Mouse (Mus musculus) heart, embryonic 14.5 days (tissue): ENCODE results near the gene Rarres1. TPM values are rescaled to one million over a fixed set of nuclear protein-coding genes. Genes with fewer than 3 reads are reported as not detected.

Experiments used
- ATAC-seq: fragments of 200-750 bp; cut with Nextera tagmentation; 2 replicates; pipeline ENCODE4 v1.8.0; 2017; ENCODE audit warnings: low read depth, moderate TSS enrichment; ENCODE audit not compliant: insufficient number of reproducible peaks, insufficient read depth, low FRiP score
- H3K27ac ChIP-seq, 2 experiments: fragments of 200-500 bp in 1 of 2; fragments of 300-500 bp in 1 of 2; sonication (generic) in 1 of 2; replicated peaks in 1 of 2; 2 replicates each; pipeline ENCODE4 v1.5.1; 2012 to 2014; ENCODE audit warnings: low read depth in 2 of 2, low read length in 2 of 2, control low read depth in 1 of 2, mild to moderate bottlenecking in 1 of 2, mixed read lengths in 1 of 2; ENCODE audit not compliant: control insufficient read depth in 1 of 2, insufficient read depth in 1 of 2
- H3K27me3 ChIP-seq: fragments of 300-500 bp; sonication (generic); 2 replicates; pipeline ENCODE4 v1.6.1; 2014; ENCODE audit warnings: mild to moderate bottlenecking, low read length, control low read depth; ENCODE audit not compliant: control insufficient read depth, insufficient read depth
- H3K36me3 ChIP-seq: fragments of 300-500 bp; sonication (generic); 2 replicates; pipeline ENCODE4 v1.6.1; 2014; ENCODE audit warnings: mild to moderate bottlenecking, control low read depth, low read length, mixed read lengths; ENCODE audit not compliant: control insufficient read depth, insufficient read depth
- H3K4me1 ChIP-seq, 2 experiments: fragments of 200-500 bp in 1 of 2; fragments of 300-500 bp in 1 of 2; sonication (generic) in 1 of 2; 2 replicates each; pipeline ENCODE4 v1.6.1; 2012 to 2014; ENCODE audit warnings: low read length in 2 of 2, control low read depth in 1 of 2, mixed read lengths in 1 of 2; ENCODE audit not compliant: control insufficient read depth in 2 of 2, insufficient read depth in 2 of 2
- H3K4me2 ChIP-seq: fragments of 300-500 bp; sonication (generic); 2 replicates; pipeline ENCODE4 v1.6.1; 2014; ENCODE audit warnings: mild to moderate bottlenecking, low read length
- H3K4me3 ChIP-seq, 2 experiments: fragments of 200-500 bp in 1 of 2; fragments of 300-500 bp in 1 of 2; sonication (generic) in 1 of 2; 2 replicates each; pipeline ENCODE4 v1.5.1; 2012 to 2014; ENCODE audit warnings: low read length in 2 of 2, mild to moderate bottlenecking in 2 of 2, control low read depth in 1 of 2, low read depth in 1 of 2, moderate library complexity in 1 of 2; ENCODE audit not compliant: control insufficient read depth in 1 of 2, insufficient read depth in 1 of 2
- H3K9ac ChIP-seq: fragments of 300-500 bp; sonication (generic); 2 replicates; pipeline ENCODE4 v1.6.1; 2014; ENCODE audit warnings: mild to moderate bottlenecking, low read length
- H3K9me3 ChIP-seq: fragments of 300-500 bp; sonication (generic); 2 replicates; pipeline ENCODE4 v1.6.1; 2016; ENCODE audit warnings: low read length, control low read depth; ENCODE audit not compliant: control insufficient read depth
- WGBS: fragments of 180-500 bp; shearing (Covaris S2); extraction: QIAGEN DNeasy Blood & Tissue Kit; methylation state at CpG from one replicate; pipeline ENCODE4 v1.1.7; 2014; 5-methylcytosine and 5-hydroxymethylcytosine counted together
- polyA plus RNA-seq: library from polyadenylated mRNA; unstranded; fragments of >200 nt; fragmentation: Nextera tagmentation; extraction: Ambion mirVana; gene quantifications from 2 replicates; pipeline ENCODE4 v1.2.1, GENCODE M21; 2014

Gene Rarres1
- 1.5 and 1.7 TPM in 2 replicates for polyA plus RNA-seq

- under 1% methylated on average over 38 of the region's 38 CpGs for WGBS
- ATAC-seq, result 0 out of 2 replicates have a peak, but pooled peaks have one; percentile 15
These were observed at the start of gene Rarres1 for GRCm38 (mm10) chr3:67515274-67515801. TSS of gene Rarres1 (minus strand) at chr3:67515523.

DNA sequence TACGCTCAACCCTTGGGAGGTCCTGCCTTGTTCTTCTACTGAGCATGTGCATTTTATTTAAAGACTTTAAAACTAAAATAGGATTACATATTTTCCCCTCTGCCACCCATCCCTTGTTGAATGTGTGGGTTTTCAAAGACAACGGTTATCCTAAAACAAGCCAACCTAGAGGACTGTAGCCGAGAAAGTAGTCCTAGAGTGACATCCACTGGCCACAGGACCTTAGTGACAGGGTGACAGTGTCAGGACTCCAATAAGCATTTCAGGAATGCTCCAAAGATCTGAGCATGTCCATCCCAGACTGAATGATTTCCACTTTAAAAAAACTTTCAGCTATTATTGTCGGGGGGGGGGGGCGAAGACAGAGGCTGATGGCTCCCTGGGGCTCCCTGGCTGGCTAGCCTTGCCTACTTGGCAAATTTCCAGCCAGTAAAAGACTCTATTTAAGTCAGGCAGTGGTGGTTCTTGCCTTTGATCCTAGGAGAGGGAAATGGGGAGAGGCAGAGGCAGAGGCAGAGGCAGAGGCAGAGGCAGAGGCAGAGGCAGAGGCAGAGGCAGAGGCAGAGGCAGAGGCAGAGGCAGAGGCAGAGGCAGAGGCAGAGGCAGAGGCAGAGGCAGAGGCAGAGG lies 49.5 kb upstream of the Rarres1 start:
- Histone ChIP-seq H3K9ac (no peak overlapping the region), H3K27me3 (no peaks in the 10 kb centered on the region), H3K4me2 (no peak overlapping the region), H3K4me1 (no peaks in the 10 kb centered on the region; a peak in 1 of 4 replicates), H3K9me3 (no peaks in the 10 kb centered on the region), H3K4me3 (no peak overlapping the region), H3K36me3 (no peaks in the 10 kb centered on the region), H3K27ac (no peak overlapping the region)
- WGBS, result 42% methylated on average over 5 of the region's 5 CpGs
- no peak for ATAC-seq

More at GRCm38 (mm10) chr3:67515274-67515801, at the start of gene Rarres1:
- Histone ChIP-seq H3K4me1 (no peaks in the 10 kb centered on the region; a peak in 1 of 4 replicates), H3K4me2 (peak within 1 kb of the TSS; percentile 100), H3K9me3 (no peaks in the 10 kb centered on the region), H3K9ac (peak within 1 kb of the TSS; percentile 72), H3K4me3 (peak within 1 kb of the TSS; percentile 52 to 68), H3K36me3 (no peaks in the 10 kb centered on the region), H3K27ac (no peak within 1 kb of the TSS), H3K27me3 (peaks cover 8% of the 10 kb centered on the region)

DNA sequence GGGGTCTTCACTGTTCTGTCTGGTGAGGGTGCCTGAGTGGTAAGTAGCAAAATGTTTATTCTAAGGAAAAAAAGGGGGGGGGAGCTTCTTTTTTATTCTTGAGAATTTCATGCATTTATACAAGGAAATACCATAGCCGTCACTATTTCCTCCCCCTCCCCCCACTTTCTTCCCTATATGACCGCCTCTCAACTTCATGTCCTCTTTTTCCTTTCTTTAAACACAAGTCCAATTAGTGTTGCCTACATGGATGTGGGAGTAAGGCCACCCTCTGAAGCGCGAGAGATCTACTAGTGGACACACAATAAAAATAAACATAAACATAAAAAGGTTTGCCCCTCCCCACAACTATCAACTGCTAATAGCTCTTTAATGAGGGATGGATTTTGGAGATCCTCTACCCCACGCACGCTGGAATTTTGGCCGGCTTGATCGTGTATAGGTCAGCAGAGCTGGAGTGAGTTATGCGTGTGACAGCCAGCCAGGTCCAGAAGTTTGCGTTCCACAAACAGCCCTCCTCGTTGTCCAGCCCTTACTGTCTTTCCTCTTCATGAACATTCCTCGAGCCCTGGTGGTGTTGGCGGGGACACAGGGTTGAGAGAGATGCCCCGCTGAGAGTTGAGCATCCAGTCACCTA lies 42.5 kb upstream of the Rarres1 start:
- Histone ChIP-seq H3K9me3 (no peaks in the 10 kb centered on the region), H3K4me3 (no peak overlapping the region), H3K36me3 (no peaks in the 10 kb centered on the region), H3K27ac (no peak overlapping the region), H3K4me1 (no peaks in the 10 kb centered on the region), H3K27me3 (no peaks in the 10 kb centered on the region), H3K4me2 (0 out of 2 replicates have a peak overlapping the region, but pooled peaks have one; percentile 13), H3K9ac (no peak overlapping the region)
- ATAC-seq, result no peak
- 72% methylated on average over 14 of the region's 14 CpGs for WGBS

DNA sequence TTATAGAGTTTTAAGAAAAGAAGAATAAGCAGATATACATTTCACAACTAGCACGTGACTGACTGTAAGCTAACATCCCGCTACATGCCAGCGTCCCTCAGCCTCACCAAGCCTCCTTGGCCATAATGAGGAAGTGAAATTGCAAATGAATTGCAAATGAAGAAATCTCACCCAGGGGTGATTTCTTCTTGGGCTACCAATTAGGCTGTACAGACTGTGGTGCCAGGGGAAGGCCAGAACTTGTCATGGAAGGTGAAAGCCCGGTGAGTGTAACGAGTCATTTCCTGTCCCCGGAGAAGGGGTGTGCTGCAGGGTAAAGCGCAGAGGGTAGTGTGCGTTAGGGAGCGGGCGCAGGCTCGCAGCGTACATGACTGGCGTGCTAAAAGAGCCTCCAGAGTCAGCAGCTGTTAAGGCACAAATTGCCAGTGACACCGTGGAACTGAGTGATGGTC lies 41.9 kb upstream of the Rarres1 start:
- Histone ChIP-seq H3K36me3 (no peaks in the 10 kb centered on the region), H3K9ac (no peak overlapping the region), H3K27me3 (no peaks in the 10 kb centered on the region), H3K9me3 (no peaks in the 10 kb centered on the region), H3K4me3 (no peak overlapping the region), H3K4me2 (0 out of 2 replicates have a peak overlapping the region, but pooled peaks have one; percentile 13), H3K27ac (no peak overlapping the region), H3K4me1 (no peaks in the 10 kb centered on the region)
- no peak for ATAC-seq
- 54% methylated on average over 14 of the region's 14 CpGs for WGBS

DNA sequence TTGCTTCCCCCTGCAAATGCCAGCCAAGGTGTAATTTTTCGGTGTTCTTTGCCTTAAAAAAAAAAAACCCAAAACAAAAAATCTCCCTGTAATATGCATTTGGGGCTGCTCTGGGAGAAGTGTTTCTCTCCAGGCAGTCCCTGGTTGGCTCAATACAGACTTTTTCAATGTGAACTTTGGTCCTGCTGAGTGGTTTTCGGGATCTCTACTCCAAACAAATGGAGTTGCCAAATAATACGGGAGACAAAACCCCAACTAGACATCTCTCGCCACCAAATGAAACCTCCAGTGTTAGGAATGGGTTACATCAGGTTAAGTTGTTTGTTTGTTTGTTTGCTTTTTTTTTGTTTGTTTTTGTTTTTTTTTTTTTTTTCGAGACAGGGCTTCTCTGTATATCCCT lies 39.9 kb upstream of the Rarres1 start:
- H3K27ac ChIP-seq, result no peak overlapping the region
- no peaks in the 10 kb centered on the region for H3K9me3 ChIP-seq
- 75% methylated on average over 5 of the region's 5 CpGs for WGBS
- ATAC-seq, result no peak
- H3K4me1 ChIP-seq, result no peaks in the 10 kb centered on the region
- no peaks in the 10 kb centered on the region for H3K27me3 ChIP-seq
- no peak overlapping the region for H3K4me3 ChIP-seq
- H3K4me2 ChIP-seq, result no peak overlapping the region
- no peak overlapping the region for H3K9ac ChIP-seq
- H3K36me3 ChIP-seq, result no peaks in the 10 kb centered on the region

DNA sequence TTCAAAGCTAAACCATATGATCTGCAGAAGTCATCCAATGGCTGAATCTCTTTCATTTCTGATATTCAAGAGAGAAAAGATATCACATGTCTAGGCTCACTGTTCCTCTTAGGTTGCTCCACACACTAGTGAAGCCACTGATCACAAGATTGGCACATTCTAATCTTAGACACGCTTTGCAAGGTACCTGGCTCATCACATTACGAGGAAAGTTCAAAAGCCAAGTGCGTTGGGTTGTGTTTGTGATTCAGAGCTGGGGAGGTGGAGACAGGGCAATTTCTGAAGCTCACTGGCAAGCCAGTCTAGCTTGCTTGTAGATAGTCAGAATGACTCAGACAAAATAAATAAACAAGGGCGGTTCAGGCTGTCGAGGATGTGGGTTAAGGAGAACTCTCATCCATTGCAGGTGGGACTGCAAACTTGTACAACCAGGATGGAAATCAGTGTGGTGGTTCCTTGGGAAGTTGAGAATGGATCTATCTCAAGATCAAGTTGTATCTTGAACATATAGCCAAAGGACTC lies 38.7 kb upstream of the Rarres1 start:
- Histone ChIP-seq H3K9ac (no peak overlapping the region), H3K27me3 (no peaks in the 10 kb centered on the region), H3K9me3 (no peaks in the 10 kb centered on the region), H3K36me3 (no peaks in the 10 kb centered on the region), H3K4me1 (no peaks in the 10 kb centered on the region), H3K27ac (no peak overlapping the region), H3K4me3 (no peak overlapping the region), H3K4me2 (no peak overlapping the region)
- ATAC-seq, result no peak
- 76% methylated on average over 5 of the region's 5 CpGs for WGBS

DNA sequence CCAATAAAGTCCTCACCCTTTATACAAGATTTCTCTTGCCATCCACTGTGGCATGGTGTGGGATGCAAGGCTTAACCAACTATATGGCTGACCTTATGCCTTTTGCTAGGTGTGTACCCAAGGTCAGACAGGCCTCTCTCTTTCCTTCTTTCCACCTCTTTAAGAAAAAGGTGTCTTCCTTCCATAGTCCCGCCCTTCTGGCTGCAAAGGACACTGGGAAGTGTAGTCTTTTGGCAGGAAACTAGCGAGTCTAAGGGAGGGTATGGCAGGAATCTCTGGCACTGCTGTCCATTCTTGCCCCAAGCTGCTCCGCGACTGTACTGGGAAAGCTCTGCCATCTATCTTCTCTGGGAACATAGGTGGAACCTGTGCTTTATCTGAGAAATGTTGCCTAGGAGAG lies 38.0 kb upstream of the Rarres1 start:
- H3K4me1 ChIP-seq, result no peaks in the 10 kb centered on the region
- no peaks in the 10 kb centered on the region for H3K9me3 ChIP-seq
- H3K27me3 ChIP-seq, result no peaks in the 10 kb centered on the region
- no peaks in the 10 kb centered on the region for H3K36me3 ChIP-seq
- H3K9ac ChIP-seq, result no peak overlapping the region
- H3K4me2 ChIP-seq, result peak overlapping the region; percentile 22; the same call in 1 of the 2 replicates
- H3K27ac ChIP-seq, result no peak overlapping the region
- no peak overlapping the region for H3K4me3 ChIP-seq
- 38% methylated on average over 4 of the region's 4 CpGs for WGBS
- no peak for ATAC-seq
